Mouse (Mus musculus) kidney, adult 18-20 months (tissue): ENCODE measurements around the gene Irf8.

Experiments
- DNase-seq: peaks from one replicate; pipeline ENCODE4 v3.0.0; 2021

The Irf8 gene

GRCm38 (mm10) chr8:120752082-120752452, 15.9 kb downstream of the Irf8 start:
- DNase-seq: peak; percentile 68

GRCm38 (mm10) chr8:120753476-120753875, 17.3 kb downstream of the Irf8 start:
- DNase-seq: no peak

- peak; percentile 58 for DNase-seq
Measured at GRCm38 (mm10) chr8:120755306-120756297, 19.4 kb downstream of the Irf8 start.

- DNase-seq: no peak
Measured at GRCm38 (mm10) chr8:120758005-120758404, 21.8 kb downstream of the Irf8 start.

- DNase-seq: no peak
Measured at GRCm38 (mm10) chr8:120759847-120760246, 23.7 kb downstream of the Irf8 start.

GRCm38 (mm10) chr8:120760341-120761215, 24.4 kb downstream of the Irf8 start:
- no peak for DNase-seq

GRCm38 (mm10) chr8:120763267-120763666, 27.1 kb downstream of the Irf8 start:
- no peak for DNase-seq

GRCm38 (mm10) chr8:120764638-120765037, 28.5 kb downstream of the Irf8 start:
- no peak for DNase-seq

GRCm38 (mm10) chr8:120766622-120767021, 30.5 kb downstream of the Irf8 start:
- DNase-seq: no peak

- no peak for DNase-seq
Measured at GRCm38 (mm10) chr8:120768454-120769218, 32.5 kb downstream of the Irf8 start.

- no peak for DNase-seq
Measured at GRCm38 (mm10) chr8:120777184-120777583, 41.0 kb downstream of the Irf8 start.

GRCm38 (mm10) chr8:120777732-120778131, 41.6 kb downstream of the Irf8 start:
- no peak for DNase-seq

GRCm38 (mm10) chr8:120779106-120779505, 42.9 kb downstream of the Irf8 start:
- DNase-seq: no peak

- no peak for DNase-seq
Measured at GRCm38 (mm10) chr8:120783781-120784180, 47.6 kb downstream of the Irf8 start.

- DNase-seq: no peak
Measured at GRCm38 (mm10) chr8:120786753-120787152, 50.6 kb downstream of the Irf8 start.

- no peak for DNase-seq
Measured at GRCm38 (mm10) chr8:120787631-120788030, 51.5 kb downstream of the Irf8 start.

- DNase-seq: no peak
Measured at GRCm38 (mm10) chr8:120792710-120793109, 56.6 kb downstream of the Irf8 start.

- DNase-seq: peak; percentile 86
Measured at GRCm38 (mm10) chr8:120795944-120796635, 59.9 kb downstream of the Irf8 start.

- DNase-seq: no peak
Measured at GRCm38 (mm10) chr8:120797019-120797727, 61.0 kb downstream of the Irf8 start.

- DNase-seq: peak; percentile 77
Measured at GRCm38 (mm10) chr8:120800308-120800865, 64.2 kb downstream of the Irf8 start.
